Mouse (Mus musculus) CH12.LX (cell line): ENCODE measurements around the gene Fam222b. TPM values are rescaled to one million over a fixed set of nuclear protein-coding genes. Genes with fewer than 3 reads are reported as not detected.

ENCODE experiments used
- DNase-seq: peaks from one replicate; pipeline ENCODE4 v3.0.0-alpha.2; 2013; ENCODE audit errors: extremely low read depth
- H3K27ac ChIP-seq: 2 replicates; pipeline ENCODE4 v1.5.1; 2012; ENCODE audit warnings: low read depth, mild to moderate bottlenecking, control low read depth, moderate library complexity; ENCODE audit not compliant: insufficient read depth
- H3K27me3 ChIP-seq: replicated peaks from 2 replicates; pipeline ENCODE3; 2012; ENCODE audit warnings: inconsistent platforms
- H3K36me3 ChIP-seq, 2 experiments: replicated peaks in 1 of 2; 2 replicates each; pipeline versions ENCODE3 to v1.6.1; 2012; ENCODE audit warnings: inconsistent platforms in 1 of 2, low read length in 1 of 2, mild to moderate bottlenecking in 1 of 2, mixed read lengths in 1 of 2, moderate library complexity in 1 of 2; ENCODE audit not compliant: control insufficient read depth in 1 of 2, insufficient read depth in 1 of 2
- H3K4me1 ChIP-seq, 2 experiments: 2 replicates each; pipeline ENCODE4 v1.6.1; 2012; ENCODE audit warnings: inconsistent platforms in 1 of 2, moderate library complexity in 1 of 2; ENCODE audit not compliant: insufficient read depth in 2 of 2, control insufficient read depth in 1 of 2
- H3K4me2 ChIP-seq: 2 replicates; pipeline ENCODE4 v1.6.1; 2012; ENCODE audit warnings: low read depth, mild to moderate bottlenecking, control low read depth; ENCODE audit not compliant: poor library complexity, insufficient read depth, severe bottlenecking
- H3K4me3 ChIP-seq, 3 experiments: fragments of 150-350 bp in 1 of 3; sonication (generic) in 1 of 3; replicated peaks in 1 of 3; 2 replicates each; pipeline versions ENCODE3 to v1.5.1; 2011 to 2012; ENCODE audit warnings: low read depth in 2 of 3, low read length in 2 of 3, mild to moderate bottlenecking in 2 of 3, moderate library complexity in 2 of 3, control low read depth in 1 of 3, improper control_type of control experiment in 1 of 3, inconsistent platforms in 1 of 3, mixed read lengths in 1 of 3; ENCODE audit not compliant: poor library complexity in 1 of 3
- H3K79me2 ChIP-seq: replicated peaks from 2 replicates; pipeline ENCODE4 v1.6.1; 2012; ENCODE audit warnings: mild to moderate bottlenecking, moderate library complexity; ENCODE audit not compliant: control insufficient read depth, poor library complexity, insufficient read depth, severe bottlenecking; ENCODE audit errors: extremely low read depth
- H3K9ac ChIP-seq: 2 replicates; pipeline ENCODE4 v1.6.1; 2012; ENCODE audit warnings: low read depth, mild to moderate bottlenecking, control low read depth, moderate library complexity; ENCODE audit not compliant: insufficient read depth
- H3K9me3 ChIP-seq: replicated peaks from 2 replicates; pipeline ENCODE3; 2012; ENCODE audit warnings: low read length, inconsistent platforms, mixed read lengths
- BHLHE40 ChIP-seq: IDR thresholded peaks from 2 replicates; pipeline ENCODE4 v1.6.1; 2011; ENCODE audit warnings: mild to moderate bottlenecking, low read depth, low read length, improper control_type of control experiment
- CHD1 ChIP-seq: IDR thresholded peaks from 2 replicates; pipeline ENCODE4 v1.6.1; 2012; ENCODE audit warnings: low read depth, low read length, improper control_type of control experiment, inconsistent platforms
- CHD2 ChIP-seq: IDR thresholded peaks from 2 replicates; pipeline ENCODE4 v1.6.1; 2011; ENCODE audit warnings: low read length, improper control_type of control experiment
- CTCF ChIP-seq, 2 experiments: IDR thresholded peaks in 1 of 2; conservative IDR thresholded peaks in 1 of 2; 2 replicates each; pipeline ENCODE4 v1.5.1; 2011 to 2012; ENCODE audit warnings: low read depth in 2 of 2, low read length in 2 of 2, improper control_type of control experiment in 1 of 2, inconsistent platforms in 1 of 2, mild to moderate bottlenecking in 1 of 2, moderate library complexity in 1 of 2
- E2F4 ChIP-seq: IDR thresholded peaks from 2 replicates; pipeline ENCODE4 v1.6.1; 2011; ENCODE audit warnings: low read depth, low read length, improper control_type of control experiment; ENCODE audit not compliant: insufficient replicate concordance
- ELF1 ChIP-seq: IDR thresholded peaks from 2 replicates; pipeline ENCODE4 v1.6.1; 2014; ENCODE audit warnings: low read depth, mild to moderate bottlenecking, inconsistent platforms, low read length, improper control_type of control experiment
- EP300 ChIP-seq: IDR thresholded peaks from 2 replicates; pipeline ENCODE4 v1.6.1; 2011; ENCODE audit warnings: low read length, improper control_type of control experiment
- ETS1 ChIP-seq: conservative IDR thresholded peaks from 2 replicates; pipeline ENCODE4 v1.6.1; 2012; ENCODE audit warnings: low read depth, mild to moderate bottlenecking, inconsistent platforms, low read length, improper control_type of control experiment, moderate library complexity
- GABPA ChIP-seq: IDR thresholded peaks from 2 replicates; pipeline ENCODE4 v1.6.1; 2012; ENCODE audit warnings: low read depth, low read length, improper control_type of control experiment, inconsistent platforms; ENCODE audit not compliant: insufficient replicate concordance
- HCFC1 ChIP-seq: IDR thresholded peaks from 2 replicates; pipeline ENCODE4 v1.6.1; 2012; ENCODE audit warnings: low read depth, mild to moderate bottlenecking, inconsistent platforms, low read length, improper control_type of control experiment
- IRF4 ChIP-seq: IDR thresholded peaks from 2 replicates; pipeline ENCODE4 v1.6.1; 2014; ENCODE audit warnings: low read depth, mild to moderate bottlenecking, inconsistent platforms, low read length, improper control_type of control experiment
- JUN ChIP-seq: IDR thresholded peaks from 2 replicates; pipeline ENCODE4 v1.6.1; 2011; ENCODE audit warnings: low read depth, mild to moderate bottlenecking, low read length, improper control_type of control experiment, moderate library complexity; ENCODE audit not compliant: insufficient read depth
- JUND ChIP-seq: conservative IDR thresholded peaks from 2 replicates; pipeline ENCODE4 v1.6.1; 2011; ENCODE audit warnings: low read depth, low read length, improper control_type of control experiment
- KAT2A ChIP-seq: IDR thresholded peaks from 2 replicates; pipeline ENCODE4 v1.6.1; 2012; ENCODE audit warnings: low read length, improper control_type of control experiment, inconsistent platforms; ENCODE audit not compliant: insufficient replicate concordance
- MAFK ChIP-seq: IDR thresholded peaks from 2 replicates; pipeline ENCODE4 v1.6.1; 2011; ENCODE audit warnings: low read length, improper control_type of control experiment; ENCODE audit not compliant: insufficient replicate concordance
- MAX ChIP-seq: IDR thresholded peaks from 2 replicates; pipeline ENCODE4 v1.6.1; 2011; ENCODE audit warnings: low read length, improper control_type of control experiment
- MAZ ChIP-seq: IDR thresholded peaks from 2 replicates; pipeline ENCODE4 v1.6.1; 2012; ENCODE audit warnings: low read depth, mild to moderate bottlenecking, inconsistent platforms, low read length, improper control_type of control experiment, moderate library complexity
- MEF2A ChIP-seq: IDR thresholded peaks from 2 replicates; pipeline ENCODE4 v1.6.1; 2014; ENCODE audit warnings: low read depth, mild to moderate bottlenecking, inconsistent platforms, low read length, improper control_type of control experiment, borderline replicate concordance
- MXI1 ChIP-seq: IDR thresholded peaks from 2 replicates; pipeline ENCODE4 v1.6.1; 2011; ENCODE audit warnings: mild to moderate bottlenecking, low read depth, low read length, improper control_type of control experiment
- MYC ChIP-seq: IDR thresholded peaks from 2 replicates; pipeline ENCODE4 v1.6.1; 2011; ENCODE audit warnings: low read depth, mild to moderate bottlenecking, improper control_type of control experiment, low read length
- NELFE ChIP-seq: IDR thresholded peaks from 2 replicates; pipeline ENCODE4 v1.6.1; 2011; ENCODE audit warnings: low read depth, low read length, improper control_type of control experiment
- NRF1 ChIP-seq: IDR thresholded peaks from 2 replicates; pipeline ENCODE4 v1.6.1; 2014; ENCODE audit warnings: low read depth, mild to moderate bottlenecking, inconsistent platforms, low read length, improper control_type of control experiment, moderate library complexity
- PAX5 ChIP-seq: IDR thresholded peaks from 2 replicates; pipeline ENCODE4 v1.6.1; 2012; ENCODE audit warnings: low read length, inconsistent platforms, mixed read lengths
- POLR2A ChIP-seq: IDR thresholded peaks from 2 replicates; pipeline ENCODE4 v1.6.1; 2011; ENCODE audit warnings: low read depth, mild to moderate bottlenecking, improper control_type of control experiment, low read length
- POLR2AphosphoS2 ChIP-seq: IDR thresholded peaks from 2 replicates; pipeline ENCODE4 v1.6.1; 2011; ENCODE audit warnings: low read depth, low read length, improper control_type of control experiment
- RCOR1 ChIP-seq: conservative IDR thresholded peaks from 2 replicates; pipeline ENCODE4 v1.6.1; 2012; ENCODE audit warnings: low read depth, mild to moderate bottlenecking, inconsistent platforms, low read length, improper control_type of control experiment
- SIN3A ChIP-seq: IDR thresholded peaks from 2 replicates; pipeline ENCODE4 v1.6.1; 2012; ENCODE audit warnings: low read length, improper control_type of control experiment, inconsistent platforms
- SMC3 ChIP-seq: IDR thresholded peaks from 2 replicates; pipeline ENCODE4 v1.6.1; 2011; ENCODE audit warnings: low read depth, low read length, improper control_type of control experiment
- TBP ChIP-seq: conservative IDR thresholded peaks from 2 replicates; pipeline ENCODE4 v1.6.1; 2011; ENCODE audit warnings: low read depth, low read length, improper control_type of control experiment
- TCF12 ChIP-seq: IDR thresholded peaks from 2 replicates; pipeline ENCODE4 v1.6.1; 2014; ENCODE audit warnings: low read depth, mild to moderate bottlenecking, inconsistent platforms, low read length, improper control_type of control experiment
- UBTF ChIP-seq: IDR thresholded peaks from 2 replicates; pipeline ENCODE4 v1.6.1; 2012; ENCODE audit warnings: low read depth, mild to moderate bottlenecking, inconsistent platforms, low read length, improper control_type of control experiment, moderate library complexity
- USF2 ChIP-seq: conservative IDR thresholded peaks from 2 replicates; pipeline ENCODE4 v1.6.1; 2011; ENCODE audit warnings: low read depth, low read length, improper control_type of control experiment
- ZMIZ1 ChIP-seq: IDR thresholded peaks from 2 replicates; pipeline ENCODE4 v1.6.1; 2012; ENCODE audit warnings: low read depth, mild to moderate bottlenecking, inconsistent platforms, low read length, improper control_type of control experiment
- dilution Hi-C: fragments of 300-500 bp; cut with MboI; formaldehyde crosslinking; loops from 2 replicates; pipeline ENCODE4 v1.14.3; 2020; ENCODE audit warnings: low sequenced_read_pairs; ENCODE audit not compliant: extremely low pct_unique_long_range_greater_than_20kb, extremely low pct_ligation_motif_present
- in situ Hi-C: fragments of 300-500 bp; cut with MboI; formaldehyde crosslinking; loops from 3 replicates; pipeline ENCODE4 v1.14.3; 2019; ENCODE audit warnings: low sequenced_read_pairs, low pct_ligation_motif_present, low pct_unique_long_range_greater_than_20kb, mixed read lengths
- polyA plus RNA-seq: library from polyadenylated mRNA; unstranded; fragments of >175 nt; gene quantifications from 2 replicates; pipeline ENCODE4 v1.2.1, GENCODE M21; 2012; ENCODE audit warnings: low read depth; ENCODE audit not compliant: insufficient read length
- total RNA-seq, 2 experiments: library from RNA; depleted of rRNA; stranded (reverse); fragments of 300-350 nt in 1 of 2; fragments of >200 nt in 1 of 2; gene quantifications; 2 replicates each; pipeline ENCODE4 v1.2.3; 2012 to 2014

Gene Fam222b
- total RNA-seq (2012; rRNA removed) (8.7 and 10.0 TPM in 2 replicates), total RNA-seq (2014; rRNA removed) (3.9 and 5.9 TPM in 2 replicates), polyA plus RNA-seq (26.8 and 34.4 TPM in 2 replicates)

DNA sequence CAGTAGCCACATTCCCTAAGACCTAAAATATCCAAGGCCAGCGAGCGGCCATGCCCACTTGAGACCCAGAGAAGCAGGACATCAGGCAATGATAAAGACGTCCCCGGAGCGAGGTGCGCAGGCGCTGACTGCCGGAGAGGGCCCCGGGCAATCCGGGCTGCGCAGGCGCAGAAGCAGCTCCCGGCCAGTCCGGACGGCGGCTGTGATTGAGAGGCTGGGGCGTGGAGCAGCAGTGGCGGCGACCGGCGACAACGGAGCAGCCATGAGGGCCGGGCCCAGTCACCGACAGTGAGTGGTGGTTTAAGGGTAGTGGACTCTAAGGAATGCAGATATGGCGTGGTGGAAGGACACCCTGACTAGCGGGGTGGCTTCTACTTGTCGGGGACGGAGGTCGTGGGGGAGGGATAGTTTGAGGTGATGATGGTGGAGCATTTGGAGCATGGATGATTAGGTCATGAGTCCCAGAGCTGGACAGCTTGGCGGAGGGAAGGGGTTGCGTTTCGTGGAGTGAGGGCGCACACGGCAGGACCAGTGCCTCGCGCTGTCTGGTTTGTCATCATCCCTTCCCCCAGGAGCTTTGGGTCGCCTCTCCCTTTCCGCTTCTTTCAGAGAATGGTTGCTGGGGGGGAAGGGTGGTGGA is at the start of gene Fam222b:
Gene Fam222b (plus strand): TSS at position 157 of the 640 bp plus-strand sequence.
- Histone ChIP-seq H3K27me3 (no peaks in the 10 kb centered on the region), H3K9ac (peak within 1 kb of the TSS; percentile 88), H3K36me3 (peaks cover 3 to 34% of the 10 kb centered on the region in 2 experiments), H3K4me3 (peak within 1 kb of the TSS; percentile 78 to 97 (median 90)), H3K4me2 (peak within 1 kb of the TSS; percentile 94), H3K79me2 (peaks cover 48% of the 10 kb centered on the region), H3K9me3 (no peaks in the 10 kb centered on the region), H3K4me1 (peaks cover 4 to 27% of the 10 kb centered on the region in 2 experiments; a peak in 3 of 4 replicates), H3K27ac (peak within 1 kb of the TSS; percentile 46)
- TF ChIP-seq ZMIZ1 (peak; percentile 95), SMC3 (0 out of 2 replicates have a peak, but pooled peaks have one; percentile 6), MYC (peak; percentile 42; the same call in 1 of the 2 replicates), BHLHE40 (0 out of 2 replicates have a peak, but pooled peaks have one; percentile 39), MAX (peak; percentile 45), POLR2AphosphoS2 (peak; percentile 94), KAT2A (0 out of 2 replicates have a peak, but pooled peaks have one; percentile 25), CHD1 (peak; percentile 88; the same call in 1 of the 2 replicates), E2F4 (no peak), POLR2A (peak; percentile 97), MEF2A (0 out of 2 replicates have a peak, but pooled peaks have one; percentile 50), UBTF (peak; percentile 67; the same call in 1 of the 2 replicates), TCF12 (peak; percentile 91), PAX5 (no peak), ELF1 (peak; percentile 54; the same call in 1 of the 2 replicates), ETS1 (peak; percentile 11; the same call in 1 of the 2 replicates), HCFC1 (peak; percentile 75), CHD2 (peak; percentile 92), USF2 (no peak), NRF1 (peak; percentile 100), CTCF (conservative IDR thresholded peaks at IDR 0.05 in 1 of 2, IDR thresholded peaks at IDR 0.05 in 1 of 2; ENCODE audit: low read depth in 2 of 2, low read length in 2 of 2) (no peak), MAFK (no peak), RCOR1 (no peak), NELFE (peak; percentile 96), JUN (no peak), TBP (peak; percentile 74), MXI1 (peak; percentile 92), MAZ (peak; percentile 72; the same call in 1 of the 2 replicates), EP300 (no peak), IRF4 (peak; percentile 25), SIN3A (peak; percentile 91), GABPA (no peak), JUND (no peak)
- peak; percentile 94 for DNase-seq
- in situ Hi-C loops (no loop called here), dilution Hi-C loops (no loop called here)
